Comparison of ENCODE assay signal across 8 mouse cellular contexts in the genomic region with DNA sequence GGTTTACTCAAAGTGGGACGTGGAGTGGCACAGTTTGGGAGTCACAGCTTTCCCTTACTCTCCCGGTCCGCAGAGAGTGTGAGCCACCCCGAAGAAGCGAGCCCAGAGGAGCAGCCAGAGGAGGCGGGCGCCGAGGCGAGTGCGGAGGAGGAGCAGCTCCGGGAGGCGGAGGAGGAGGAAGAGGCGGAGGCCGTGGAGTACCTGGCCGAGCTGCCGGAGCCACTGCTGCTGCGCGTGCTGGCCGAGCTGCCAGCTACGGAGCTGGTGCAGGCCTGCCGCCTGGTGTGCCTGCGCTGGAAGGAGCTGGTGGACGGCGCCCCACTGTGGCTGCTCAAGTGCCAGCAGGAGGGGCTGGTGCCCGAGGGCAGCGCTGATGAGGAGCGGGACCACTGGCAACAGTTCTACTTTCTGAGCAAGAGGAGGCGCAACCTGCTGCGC. TPM values are rescaled to one million over a fixed set of nuclear protein-coding genes. Genes with fewer than 3 reads are reported as not detected.
DNase-seq lines count a peak whose midpoint lies in the region; ATAC-seq lines count a peak whose summit lies in the region.

No protein-coding gene starts in this region.

- H3K27me3 ChIP-seq in intestine, embryonic 14.5 days (replicated peaks; ENCODE audit: control insufficient read depth, insufficient read depth, low read length) = peaks cover 76% of the 10 kb centered on the region

- H3K4me1 ChIP-seq in intestine, embryonic 14.5 days (replicated peaks; ENCODE audit: control insufficient read depth, insufficient read depth, low read length) = no peaks in the 10 kb centered on the region; the same call in 1 of the 2 replicates

- under 1% methylated on average over 29 of the region's 29 CpGs for WGBS in intestine, embryonic 14.5 days

- no peak overlapping the region for H3K9ac ChIP-seq in intestine, embryonic 14.5 days (ENCODE audit: low read length)

- ATAC-seq in intestine, embryonic 14.5 days (replicated peaks; ENCODE audit: low FRiP score, low TSS enrichment, low read depth) = no peak; the same call in 1 of the 2 replicates
- peak; percentile 73 for ATAC-seq in megakaryocyte-erythroid progenitor cell, adult 5-6 weeks (replicated peaks; ENCODE audit: low FRiP score, low TSS enrichment, poor library complexity, severe bottlenecking)

- H3K27ac ChIP-seq in intestine, embryonic 14.5 days (ENCODE audit: low read depth) = no peak overlapping the region

- peak overlapping the region; percentile 28 for H3K4me2 ChIP-seq in intestine, embryonic 14.5 days (ENCODE audit: low read length)

- DNase-seq in T-cell, adult 2 months (ENCODE audit: low spot score) = peak; percentile 80
- peak; percentile 88 for DNase-seq in embryo, embryonic 10 days (ENCODE audit: low spot score)
- peak; percentile 49 to 65 for DNase-seq in gastrocnemius, postnatal 36 days
- DNase-seq in intestine, embryonic 14.5 days (ENCODE audit: low spot score) = peak; percentile 78
- peak; percentile 82 for DNase-seq in left cerebral cortex, postnatal 25 days (ENCODE audit: low spot score in 2 of 2)
- peak; percentile 81 for DNase-seq in right cerebral cortex, postnatal 14 days
- peak; percentile 60 to 83 for DNase-seq in urinary bladder, postnatal 36 days (ENCODE audit: low spot score in 2 of 2)

- H3K4me3 ChIP-seq in intestine, embryonic 14.5 days (ENCODE audit: low read depth, low read length) = peak overlapping the region; percentile 8

- H3K9me3 ChIP-seq in intestine, embryonic 14.5 days (ENCODE audit: control insufficient read depth, low read length) = no peaks in the 10 kb centered on the region

- H3K36me3 ChIP-seq in intestine, embryonic 14.5 days (ENCODE audit: control insufficient read depth, insufficient read depth, low read length) = no peaks in the 10 kb centered on the region

- intact Hi-C loops in gastrocnemius, postnatal 36 days (cut with DNase I) = loop anchor here (10.0 kb wide), 1 partner anchor 209 kb away; no protein-coding TSS in a partner anchor
- intact Hi-C loops in left cerebral cortex, postnatal 25 days (cut with DNase I) = loop anchor here (1.0 kb wide), 1 partner anchor 50 kb away; no protein-coding TSS in a partner anchor

RNA-seq across cellular contexts. Expression of gene Fbxo2, which starts 3.6 kb away (rescaled TPM):
- total RNA-seq in gastrocnemius, postnatal 36 days (2021) = not detected
- polyA plus RNA-seq in intestine, embryonic 14.5 days (2014; fragmentation: Nextera tagmentation; extraction: Ambion mirVana) = 0.50 and 0.65 TPM in 2 replicates
- total RNA-seq in left cerebral cortex, postnatal 25 days (2021) = 10 to 100 TPM; 86.8 to 87.2 TPM
- total RNA-seq in megakaryocyte-erythroid progenitor cell, adult 5-6 weeks (2014; fragmentation: Nextera tagmentation) = not detected in 2 replicates
- not detected in 2 replicates for total RNA-seq in megakaryocyte-erythroid progenitor cell, adult 5-6 weeks (2017)

RNA-seq across cellular contexts. Expression of gene Fbxo44, which starts 3.7 kb away (rescaled TPM):
- 1 to 10 TPM; 6.3 to 9.1 TPM for total RNA-seq in gastrocnemius, postnatal 36 days (2021)
- 13.3 and 14.2 TPM in 2 replicates for polyA plus RNA-seq in intestine, embryonic 14.5 days (2014; fragmentation: Nextera tagmentation; extraction: Ambion mirVana)
- total RNA-seq in left cerebral cortex, postnatal 25 days (2021) = 100 to 1,000 TPM; 133 to 134 TPM
- total RNA-seq in megakaryocyte-erythroid progenitor cell, adult 5-6 weeks (2014; fragmentation: Nextera tagmentation) = 6.0 and 6.6 TPM in 2 replicates
- total RNA-seq in megakaryocyte-erythroid progenitor cell, adult 5-6 weeks (2017) = 4.1 and 5.5 TPM in 2 replicates

RNA-seq across cellular contexts. Expression of gene Fbxo6, which starts 12.1 kb away (rescaled TPM):
- 10 to 100 TPM; 32.7 to 33.5 TPM for total RNA-seq in gastrocnemius, postnatal 36 days (2021)
- polyA plus RNA-seq in intestine, embryonic 14.5 days (2014; fragmentation: Nextera tagmentation; extraction: Ambion mirVana) = 12.6 and 13.2 TPM in 2 replicates
- total RNA-seq in left cerebral cortex, postnatal 25 days (2021) = 10 to 100 TPM; 26.9 to 28.0 TPM
- 19.7 and 25.6 TPM in 2 replicates for total RNA-seq in megakaryocyte-erythroid progenitor cell, adult 5-6 weeks (2014; fragmentation: Nextera tagmentation)
- 10.5 and 12.7 TPM in 2 replicates for total RNA-seq in megakaryocyte-erythroid progenitor cell, adult 5-6 weeks (2017)

RNA-seq across cellular contexts. Expression of gene Draxin, which starts 33.5 kb away (rescaled TPM):
- total RNA-seq in gastrocnemius, postnatal 36 days (2021) = under 1 TPM in 1 of 2 experiments, not detected in 1; 0.10 TPM
- 0.19 and 0.34 TPM in 2 replicates for polyA plus RNA-seq in intestine, embryonic 14.5 days (2014; fragmentation: Nextera tagmentation; extraction: Ambion mirVana)
- under 1 TPM; 0.28 to 0.37 TPM for total RNA-seq in left cerebral cortex, postnatal 25 days (2021)
- not detected in 2 replicates for total RNA-seq in megakaryocyte-erythroid progenitor cell, adult 5-6 weeks (2014; fragmentation: Nextera tagmentation)
- total RNA-seq in megakaryocyte-erythroid progenitor cell, adult 5-6 weeks (2017) = not detected in 2 replicates

RNA-seq across cellular contexts. Expression of gene Mad2l2, which starts 33.8 kb away (rescaled TPM):
- 10 to 100 TPM; 10.9 to 12.6 TPM for total RNA-seq in gastrocnemius, postnatal 36 days (2021)
- 47.5 and 48.1 TPM in 2 replicates for polyA plus RNA-seq in intestine, embryonic 14.5 days (2014; fragmentation: Nextera tagmentation; extraction: Ambion mirVana)
- total RNA-seq in left cerebral cortex, postnatal 25 days (2021) = 10 to 100 TPM; 11.2 to 14.9 TPM
- 25.1 and 28.9 TPM in 2 replicates for total RNA-seq in megakaryocyte-erythroid progenitor cell, adult 5-6 weeks (2014; fragmentation: Nextera tagmentation)
- total RNA-seq in megakaryocyte-erythroid progenitor cell, adult 5-6 weeks (2017) = 5.8 and 10.9 TPM in 2 replicates

Comparison
In these comparisons a context has a peak if more than half of its experiments do, and no peak if none do; other contexts are left out.
1. RNA of gene Fbxo2, which starts 3.6 kb away (total RNA-seq): 86.8 to 87.2 TPM in left cerebral cortex, postnatal 25 days; not detected in gastrocnemius, postnatal 36 days and not detected in megakaryocyte-erythroid progenitor cell, adult 5-6 weeks; every median in the first group is over 10 times any median in the second.
2. RNA of gene Fbxo44, which starts 3.7 kb away (total RNA-seq): 133 to 134 TPM in left cerebral cortex, postnatal 25 days; 6.3 to 9.1 TPM in gastrocnemius, postnatal 36 days and 4.1 to 6.6 TPM in megakaryocyte-erythroid progenitor cell, adult 5-6 weeks; every median in the first group is over 10 times any median in the second.
3. Peak in every context shown above with its lines, with median percentiles within 50 percentile points of each other: DNase-seq.